36 mouse cellular contexts compared by ENCODE assay signal in genomic region chr16:55537548-55537947, GRCm38 (mm10).
"Had no signal": no experiment of that assay in that cellular context is flagged by ENCODE, and none has a peak within 500 bp of the region (broad histone marks: within the 10 kb centered on the region; RNA-seq: fewer than 3 reads in every experiment).

No protein-coding gene starts in this region.

- H3K4me2 ChIP-seq: heart, embryonic 11.5 days; heart, embryonic 12.5 days; heart, embryonic 13.5 days; heart, embryonic 15.5 days; hindbrain, embryonic 12.5 days; hindbrain, embryonic 13.5 days; hindbrain, embryonic 14.5 days; hindbrain, embryonic 15.5 days; intestine, embryonic 15.5 days; kidney, embryonic 15.5 days had no signal

- H3K9me3 ChIP-seq: heart, embryonic 10.5 days; heart, embryonic 12.5 days; heart, embryonic 13.5 days; heart, embryonic 15.5 days; hindbrain, embryonic 10.5 days; hindbrain, embryonic 12.5 days; hindbrain, embryonic 13.5 days; hindbrain, embryonic 15.5 days; intestine, embryonic 15.5 days; kidney, embryonic 15.5 days had no signal

- H3K36me3 ChIP-seq: heart, embryonic 10.5 days; heart, embryonic 12.5 days; heart, embryonic 13.5 days; heart, embryonic 15.5 days; hindbrain, embryonic 10.5 days; hindbrain, embryonic 12.5 days; hindbrain, embryonic 13.5 days; hindbrain, embryonic 15.5 days; intestine, embryonic 15.5 days; kidney, embryonic 15.5 days had no signal

- H3K4me3 ChIP-seq: heart, adult 2 months; heart, embryonic 10.5 days; heart, embryonic 12.5 days; heart, embryonic 13.5 days; heart, embryonic 15.5 days; hindbrain, embryonic 10.5 days; hindbrain, embryonic 12.5 days; hindbrain, embryonic 13.5 days; hindbrain, embryonic 15.5 days; intestine, embryonic 15.5 days; kidney, embryonic 15.5 days; layer of hippocampus, adult 2 months had no signal

- H3K27me3 ChIP-seq: heart, embryonic 12.5 days; heart, embryonic 13.5 days; heart, embryonic 15.5 days; hindbrain, embryonic 12.5 days; hindbrain, embryonic 13.5 days; hindbrain, embryonic 15.5 days; intestine, embryonic 15.5 days; kidney, embryonic 15.5 days had no signal

- H3K9ac ChIP-seq: heart, embryonic 12.5 days; heart, embryonic 13.5 days; heart, embryonic 15.5 days; hindbrain, embryonic 12.5 days; hindbrain, embryonic 13.5 days; hindbrain, embryonic 14.5 days; hindbrain, embryonic 15.5 days; intestine, embryonic 15.5 days; kidney, embryonic 15.5 days had no signal

- DNase-seq: heart, adult 18-20 months; heart, adult 2 months; heart, postnatal 10 days; heart, postnatal 14 days; heart, postnatal 36 days; heart, postnatal 4 days; kidney, adult 11 months; kidney, adult 18-20 months; kidney, adult 2 months; kidney, adult 8-10 months; kidney, adult 9 months; kidney, postnatal 10 days; kidney, postnatal 14 days; kidney, postnatal 25 days; kidney, postnatal 36 days; kidney, postnatal 4 days; layer of hippocampus, adult 9-11 months had no signal

- H3K27ac ChIP-seq: heart, adult 2 months; heart, embryonic 10.5 days; heart, embryonic 13.5 days; heart, embryonic 15.5 days; hindbrain, embryonic 10.5 days; hindbrain, embryonic 12.5 days; hindbrain, embryonic 13.5 days; hindbrain, embryonic 14.5 days; hindbrain, embryonic 15.5 days; hindbrain, postnatal 0 days; intestine, embryonic 15.5 days; kidney, embryonic 15.5 days; kidney, postnatal 0 days; layer of hippocampus, adult 2 months had no signal

- H3K4me1 ChIP-seq: heart, embryonic 10.5 days; heart, embryonic 12.5 days; heart, embryonic 13.5 days; heart, embryonic 15.5 days; hindbrain, embryonic 10.5 days; hindbrain, embryonic 12.5 days; hindbrain, embryonic 13.5 days; hindbrain, embryonic 15.5 days; kidney, embryonic 15.5 days had no signal

- ATAC-seq: hindbrain, embryonic 16.5 days; hindbrain, postnatal 0 days; inflammation-experienced regulatory T-cells, adult 6 months; intestine, embryonic 15.5 days; intestine, embryonic 16.5 days; intestine, postnatal 0 days had no signal
